Mouse (Mus musculus): ENCODE data around the gene Sh3yl1.

- TF ChIP-seq USF1 (IDR thresholded peaks at IDR 0.05; ENCODE audit: low read depth): no peak
- no peak for TF ChIP-seq TCF12 (IDR thresholded peaks at IDR 0.05; ENCODE audit: insufficient read depth, poor library complexity, severe bottlenecking)
- no peak for TF ChIP-seq MYOG (IDR thresholded peaks at IDR 0.05; ENCODE audit: control insufficient read depth in 1 of 3, insufficient read depth in 1 of 3, insufficient read length in 2 of 3, low read depth in 2 of 3)
- TF ChIP-seq POLR2A (IDR thresholded peaks at IDR 0.05; ENCODE audit: insufficient read length, low read depth): no peak
- TF ChIP-seq REST (IDR thresholded peaks at IDR 0.05; ENCODE audit: insufficient read depth, insufficient read length): no peak
- no peak for TF ChIP-seq CEBPB (IDR thresholded peaks at IDR 0.05; ENCODE audit: insufficient read depth, poor library complexity, severe bottlenecking)
Observed at GRCm38 (mm10) chr12:30864347-30864746, 47.1 kb upstream of the Sh3yl1 start.

All from myocyte (in vitro differentiated cells).